Mouse (Mus musculus): ENCODE data around the gene Ptprcap. TPM values are rescaled to one million over a fixed set of nuclear protein-coding genes. Genes with fewer than 3 reads are reported as not detected.

Ptprcap gene
- total and polyA plus RNA-seq, 3 experiments = 67.9 to 75.7 TPM; not detected in 1

- no peak overlapping the region for H3K27ac ChIP-seq (ENCODE audit: control insufficient read depth, low read depth, low read length)
- peaks cover 0 to 10% of the 10 kb centered on the region in 2 experiments; a peak in 3 of 4 replicates for H3K36me3 ChIP-seq (ENCODE audit: control insufficient read depth in 1 of 2, insufficient read depth in 2 of 2, low read length in 2 of 2)
- no peak overlapping the region for H3K4me3 ChIP-seq (ENCODE audit: control insufficient read depth in 1 of 2, insufficient read depth in 1 of 2, low read depth in 2 of 2, low read length in 2 of 2)
- no peak for DNase-seq (ENCODE audit: low read depth, low spot score)
- peaks cover 2 to 20% of the 10 kb centered on the region in 2 experiments for H3K4me1 ChIP-seq (ENCODE audit: control insufficient read depth in 1 of 2, insufficient read depth in 2 of 2, low read length in 2 of 2)
- no peaks in the 10 kb centered on the region for H3K9me3 ChIP-seq (replicated peaks; ENCODE audit: insufficient read depth, low read length)
- H3K27me3 ChIP-seq (ENCODE audit: control insufficient read depth in 1 of 2, insufficient read depth in 2 of 2, low read length in 2 of 2) = no peaks in the 10 kb centered on the region
- H3K9ac ChIP-seq (ENCODE audit: control insufficient read depth, low read depth, low read length, poor library complexity, severe bottlenecking) = 0 out of 2 replicates have a peak overlapping the region, but pooled peaks have one; percentile 20
- peaks cover 4% of the 10 kb centered on the region for H3K79me2 ChIP-seq (ENCODE audit: control insufficient read depth, insufficient read depth, low read length, poor library complexity)
- TF ChIP-seq HCFC1 (IDR thresholded peaks at IDR 0.05; ENCODE audit: low read depth, low read length) = no peak
- TF ChIP-seq MYC (IDR thresholded peaks at IDR 0.05; ENCODE audit: low read depth, low read length) = no peak
- no peak for TF ChIP-seq ETS1 (IDR thresholded peaks at IDR 0.05; ENCODE audit: low read depth, low read length)
- no peak for TF ChIP-seq POLR2AphosphoS5 (IDR thresholded peaks at IDR 0.05; ENCODE audit: borderline replicate concordance, low read depth, low read length)
- TF ChIP-seq CHD1 (IDR thresholded peaks at IDR 0.05; ENCODE audit: low read depth, low read length) = no peak
- no peak for TF ChIP-seq ELF1 (IDR thresholded peaks at IDR 0.05; ENCODE audit: low read depth, low read length)
- no peak for TF ChIP-seq TAL1 (IDR thresholded peaks at IDR 0.05; ENCODE audit: low read length)
- no peak for TF ChIP-seq UBTF (IDR thresholded peaks at IDR 0.05; ENCODE audit: borderline replicate concordance, insufficient read depth, low read depth, low read length)
- no peak for TF ChIP-seq CTCF (IDR thresholded peaks at IDR 0.05 in 2 of 3, conservative IDR thresholded peaks at IDR 0.05 in 1 of 3; ENCODE audit: control insufficient read depth in 1 of 3, insufficient read depth in 1 of 3, low read depth in 2 of 3, low read length in 3 of 3, poor library complexity in 1 of 3, severe bottlenecking in 1 of 3)
- TF ChIP-seq CHD2 (IDR thresholded peaks at IDR 0.05; ENCODE audit: low read length) = no peak
- no peak for TF ChIP-seq MEF2A (IDR thresholded peaks at IDR 0.05; ENCODE audit: extremely low read depth, insufficient replicate concordance, low read depth, low read length, poor library complexity, severe bottlenecking)
- no peak for TF ChIP-seq GABPA (IDR thresholded peaks at IDR 0.05; ENCODE audit: low read depth, low read length)
- TF ChIP-seq EP300 (IDR thresholded peaks at IDR 0.05; ENCODE audit: low read depth in 1 of 2, low read length in 2 of 2) = no peak
- no peak for TF ChIP-seq NELFE (IDR thresholded peaks at IDR 0.05; ENCODE audit: low read depth, low read length)
- TF ChIP-seq ZC3H11A (IDR thresholded peaks at IDR 0.05; ENCODE audit: low read depth, low read length) = no peak
Observed at GRCm38 (mm10) chr19:4164100-4164499, 10.7 kb downstream of the Ptprcap start.

- H3K9me3 ChIP-seq (replicated peaks; ENCODE audit: insufficient read depth, low read length) = no peaks in the 10 kb centered on the region
- no peaks in the 10 kb centered on the region for H3K27me3 ChIP-seq (ENCODE audit: control insufficient read depth in 1 of 2, insufficient read depth in 2 of 2, low read length in 2 of 2)
- TF ChIP-seq ZNF384 (IDR thresholded peaks at IDR 0.05; ENCODE audit: low read depth, low read length) (no peak), USF2 (IDR thresholded peaks at IDR 0.05; ENCODE audit: borderline replicate concordance in 1 of 2, insufficient read depth in 1 of 2, low read depth in 1 of 2, low read length in 2 of 2) (no peak), ELF1 (IDR thresholded peaks at IDR 0.05; ENCODE audit: low read depth, low read length) (no peak), RAD21 (IDR thresholded peaks at IDR 0.05; ENCODE audit: low read depth, low read length) (no peak), ZC3H11A (IDR thresholded peaks at IDR 0.05; ENCODE audit: low read depth, low read length) (no peak), NRF1 (IDR thresholded peaks at IDR 0.05; ENCODE audit: insufficient read depth, low read depth, low read length, poor library complexity, severe bottlenecking) (no peak), GABPA (IDR thresholded peaks at IDR 0.05; ENCODE audit: low read depth, low read length) (no peak)
- no peak overlapping the region for H3K9ac ChIP-seq (ENCODE audit: control insufficient read depth, low read depth, low read length, poor library complexity, severe bottlenecking)
- peaks cover 4% of the 10 kb centered on the region for H3K79me2 ChIP-seq (ENCODE audit: control insufficient read depth, insufficient read depth, low read length, poor library complexity)
- DNase-seq (ENCODE audit: low read depth, low spot score) = no peak
- no peak overlapping the region for H3K27ac ChIP-seq (ENCODE audit: control insufficient read depth, low read depth, low read length)
- H3K4me3 ChIP-seq (ENCODE audit: control insufficient read depth in 1 of 2, insufficient read depth in 1 of 2, low read depth in 2 of 2, low read length in 2 of 2) = no peak overlapping the region
- H3K4me1 ChIP-seq (ENCODE audit: control insufficient read depth in 1 of 2, insufficient read depth in 2 of 2, low read length in 2 of 2) = peaks cover 2 to 20% of the 10 kb centered on the region in 2 experiments
- H3K36me3 ChIP-seq (ENCODE audit: control insufficient read depth in 1 of 2, insufficient read depth in 2 of 2, low read length in 2 of 2) = peaks cover 0 to 10% of the 10 kb centered on the region in 2 experiments; a peak in 3 of 4 replicates
Observed at GRCm38 (mm10) chr19:4164721-4165120, 11.3 kb downstream of the Ptprcap start.

Data from MEL (cell line).